Mouse (Mus musculus) regulatory T cell (primary cell): ENCODE data around the gene Chsy1.
"Not testable (repeated sequence)": the region's sequence is repeated elsewhere in the genome, so short reads cannot be mapped to it uniquely, and the experiment has no call there.

Experiments used
- in situ Hi-C: fragments of 300-600 bp; cut with MboI, MseI; formaldehyde crosslinking; loops from one replicate; pipeline ENCODE4 v1.15.1; 2025; ENCODE audit warnings: high pct_unique_total_duplicates

Chsy1 gene

DNA sequence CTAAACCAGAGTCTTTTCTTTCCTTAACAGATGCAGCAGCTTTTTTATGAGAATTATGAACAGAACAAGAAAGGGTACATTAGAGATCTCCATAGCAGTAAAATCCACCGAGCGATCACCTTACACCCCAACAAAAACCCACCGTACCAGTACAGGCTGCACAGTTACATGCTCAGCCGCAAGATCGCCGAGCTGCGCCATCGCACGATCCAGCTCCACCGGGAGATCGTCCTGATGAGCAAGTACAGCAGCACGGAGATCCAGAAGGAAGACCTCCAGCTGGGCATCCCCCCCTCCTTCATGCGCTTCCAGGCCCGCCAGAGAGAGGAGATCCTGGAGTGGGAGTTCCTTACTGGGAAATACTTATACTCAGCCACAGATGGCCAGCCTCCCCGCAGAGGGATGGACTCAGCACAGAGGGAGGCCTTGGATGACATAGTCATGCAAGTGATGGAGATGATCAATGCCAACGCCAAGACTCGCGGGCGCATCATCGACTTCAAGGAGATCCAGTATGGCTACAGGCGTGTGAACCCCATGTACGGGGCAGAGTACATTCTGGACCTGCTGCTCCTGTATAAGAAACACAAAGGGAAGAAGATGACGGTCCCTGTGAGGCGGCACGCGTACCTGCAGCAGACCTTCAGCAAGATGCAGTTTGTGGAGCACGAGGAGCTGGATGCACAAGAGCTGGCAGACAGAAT lies 61.6 kb downstream of the Chsy1 start:
- in situ Hi-C loops = loop anchor here (5.0 kb wide), 2 partner anchors 39 to 76 kb away; no protein-coding TSS in a partner anchor

- in situ Hi-C loops = no loop called here
Measured at GRCm38 (mm10) chr7:66175738-66176137, 66.4 kb downstream of the Chsy1 start.

DNA sequence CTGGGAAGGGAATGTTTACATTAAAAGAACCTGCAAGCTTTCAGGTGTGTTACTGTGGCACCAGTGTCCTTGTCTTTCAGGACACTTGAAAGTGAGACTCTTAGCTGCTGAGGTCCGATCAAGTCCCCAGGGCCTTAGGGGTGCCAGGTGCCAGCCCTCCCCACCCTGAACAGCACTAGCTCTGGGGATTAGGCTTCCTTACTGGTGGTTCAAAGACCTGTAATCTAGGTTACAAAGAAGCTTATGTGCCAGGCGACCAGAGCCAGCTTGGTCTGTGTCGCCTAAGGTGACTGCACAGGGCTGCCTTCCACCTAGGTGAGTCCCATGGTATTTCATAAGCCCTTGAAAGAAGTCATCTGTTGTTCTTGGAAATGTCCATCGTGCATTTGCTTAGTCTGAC lies 66.9 kb downstream of the Chsy1 start:
- in situ Hi-C loops = no loop called here

- in situ Hi-C loops = no loop called here
Measured at GRCm38 (mm10) chr7:66176929-66177328, 67.6 kb downstream of the Chsy1 start.

GRCm38 (mm10) chr7:66178101-66178500 lies 68.8 kb downstream of the Chsy1 start:
- in situ Hi-C loops = no loop called here

DNA sequence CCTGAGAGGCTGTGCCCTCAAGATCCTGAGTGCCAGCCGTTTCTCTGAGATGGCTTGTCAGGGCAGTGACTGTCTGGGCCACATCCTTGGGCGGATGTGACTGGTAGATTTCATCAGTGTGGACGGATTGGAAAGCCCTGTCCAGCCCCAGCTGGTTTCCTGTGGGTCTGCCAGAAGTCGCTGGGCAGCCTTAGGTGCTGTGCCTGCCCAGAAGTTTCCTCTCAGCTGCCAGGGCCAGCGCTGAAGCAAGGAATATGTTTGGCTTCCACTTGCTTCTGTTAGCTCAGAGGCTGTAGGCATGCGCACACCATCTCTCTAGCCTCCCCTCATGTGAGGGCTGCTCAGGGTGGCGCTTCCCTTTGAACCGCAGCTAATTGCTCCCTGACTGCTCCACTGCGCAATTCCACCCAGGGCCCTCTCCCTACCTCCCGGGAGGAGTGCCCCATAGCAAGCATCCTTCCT lies 69.8 kb downstream of the Chsy1 start:
- in situ Hi-C loops = no loop called here

- in situ Hi-C loops = no loop called here
Measured at GRCm38 (mm10) chr7:66179711-66180110, 70.4 kb downstream of the Chsy1 start.

GRCm38 (mm10) chr7:66180260-66180659 lies 70.9 kb downstream of the Chsy1 start:
- in situ Hi-C loops = no loop called here

- in situ Hi-C loops = no loop called here
Measured at GRCm38 (mm10) chr7:66180711-66181365, 71.5 kb downstream of the Chsy1 start.

DNA sequence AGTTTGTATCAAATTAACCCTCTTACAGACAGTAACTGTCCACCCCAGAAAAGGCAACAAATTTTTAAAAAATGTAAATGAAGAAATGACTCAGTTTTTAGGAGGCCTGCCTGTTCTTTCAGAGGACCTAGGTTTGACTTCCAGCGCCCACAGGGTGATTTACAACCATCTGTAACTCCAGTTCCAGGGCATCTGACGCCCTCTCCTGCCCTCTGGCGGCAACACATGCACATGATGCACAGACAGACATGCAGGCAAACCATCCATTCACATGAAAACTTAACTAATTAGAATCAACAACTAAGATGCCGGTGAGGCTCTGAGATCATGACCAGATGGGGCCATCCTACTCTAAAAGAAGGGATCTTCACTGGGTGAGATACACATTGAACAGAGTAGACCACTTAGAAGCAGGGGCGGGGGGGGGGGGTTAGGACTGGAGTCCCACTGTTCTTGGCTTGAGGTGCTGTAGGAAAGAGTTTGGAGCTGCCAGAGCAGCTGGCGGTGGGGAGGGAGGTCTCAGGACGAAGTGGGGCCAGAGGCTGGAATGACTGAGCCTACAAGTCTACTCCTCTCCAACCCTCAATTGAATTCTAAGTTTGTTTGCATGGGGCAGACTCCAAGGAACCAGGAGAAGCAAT lies 72.9 kb downstream of the Chsy1 start:
- in situ Hi-C loops = no loop called here

- in situ Hi-C loops = no loop called here
Measured at GRCm38 (mm10) chr7:66183404-66183803, 74.1 kb downstream of the Chsy1 start.

DNA sequence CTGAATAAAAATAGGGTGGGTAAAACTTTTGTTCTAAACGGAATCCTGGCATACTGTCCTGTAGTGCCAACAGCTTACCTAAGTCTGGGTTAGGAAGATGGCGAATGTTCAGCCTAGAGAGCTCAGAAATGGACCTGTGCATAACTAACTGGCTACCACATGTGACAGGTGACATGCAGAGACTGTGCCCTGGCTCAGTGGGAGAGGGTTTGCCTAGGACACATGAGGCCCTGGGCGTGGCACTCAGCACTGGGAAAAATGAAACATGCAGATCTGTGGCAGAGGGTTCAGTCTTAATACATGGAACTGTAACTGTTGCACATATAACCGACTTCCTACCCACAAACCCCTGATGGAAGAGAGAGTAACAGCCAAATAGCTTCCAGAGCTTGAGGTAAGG lies 74.7 kb downstream of the Chsy1 start:
- in situ Hi-C loops = no loop called here

GRCm38 (mm10) chr7:66185370-66185769 lies 76.1 kb downstream of the Chsy1 start:
- in situ Hi-C loops = loop anchor here (5.0 kb wide), 1 partner anchor 78 kb away; the partner anchor contains the start of gene Chsy1

- in situ Hi-C loops = loop anchor here (5.0 kb wide), 1 partner anchor 80 kb away; the partner anchor contains the start of gene Chsy1
Measured at GRCm38 (mm10) chr7:66187581-66188231, 78.4 kb downstream of the Chsy1 start.

- in situ Hi-C loops = not testable (repeated sequence)
Measured at GRCm38 (mm10) chr7:66190385-66190784, 81.1 kb downstream of the Chsy1 start.

- in situ Hi-C loops = no loop called here
Measured at GRCm38 (mm10) chr7:66194511-66194910, 85.2 kb downstream of the Chsy1 start.

- in situ Hi-C loops = no loop called here
Measured at GRCm38 (mm10) chr7:66195881-66196280, 86.6 kb downstream of the Chsy1 start.

DNA sequence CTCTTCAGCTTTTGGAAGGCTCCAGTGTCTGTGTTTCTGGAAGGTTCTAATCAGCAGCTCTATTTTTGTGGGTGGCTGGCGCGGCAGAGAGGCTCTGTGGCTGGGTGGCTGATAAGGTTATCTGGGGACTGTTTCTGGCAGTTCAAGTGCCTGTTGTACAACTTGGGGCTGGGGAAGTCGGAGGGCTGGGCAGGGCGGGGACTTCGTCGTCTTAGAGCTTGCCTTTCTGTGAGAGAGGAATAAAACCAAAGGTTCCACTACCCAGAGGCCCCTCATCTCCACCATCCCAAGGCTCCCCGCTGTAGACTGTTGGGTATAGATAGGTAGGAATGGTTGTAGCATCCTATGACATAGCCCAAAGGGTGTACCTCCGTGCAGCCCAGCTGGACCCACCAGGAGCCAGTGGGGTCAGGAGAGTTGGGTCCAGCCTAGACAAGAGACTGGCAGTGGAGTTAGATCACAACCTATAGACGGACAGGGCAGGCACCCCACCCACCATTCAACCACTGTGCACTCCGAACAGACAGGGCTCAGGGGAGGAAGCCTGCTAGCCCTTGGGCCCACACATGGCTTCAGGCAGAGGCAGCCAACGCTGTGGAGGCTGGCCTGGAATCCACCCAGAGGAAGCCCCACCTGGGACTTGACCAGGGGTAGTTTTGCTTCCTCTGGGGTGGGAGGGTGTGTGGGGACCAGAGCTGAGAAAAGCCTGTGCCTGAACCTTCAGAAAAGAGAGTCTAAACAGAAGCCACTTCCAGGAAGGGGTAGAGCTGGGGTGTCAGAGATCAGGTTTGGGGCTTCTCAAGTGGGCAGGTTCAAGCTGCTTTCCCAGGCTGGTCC lies 87.5 kb downstream of the Chsy1 start:
- in situ Hi-C loops = no loop called here

DNA sequence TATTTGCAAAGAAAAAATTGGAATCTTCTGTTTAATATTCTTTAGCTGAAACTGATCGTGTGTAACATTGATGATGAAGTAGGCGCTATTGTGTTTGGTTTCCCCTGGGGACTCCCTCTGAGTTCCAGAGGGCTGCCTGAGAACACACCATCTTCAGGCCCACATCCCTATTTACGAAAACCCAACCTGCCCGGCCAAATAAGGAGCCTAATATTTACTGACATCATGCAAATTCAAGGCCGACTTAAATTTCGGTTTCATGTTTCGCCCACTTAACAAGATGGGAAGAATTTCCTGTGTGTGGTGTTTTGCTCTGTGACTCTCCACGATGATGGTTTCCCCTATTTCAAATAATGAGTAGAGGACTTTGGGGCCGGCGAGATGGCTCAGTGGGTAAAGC lies 89.1 kb downstream of the Chsy1 start:
- in situ Hi-C loops = no loop called here

DNA sequence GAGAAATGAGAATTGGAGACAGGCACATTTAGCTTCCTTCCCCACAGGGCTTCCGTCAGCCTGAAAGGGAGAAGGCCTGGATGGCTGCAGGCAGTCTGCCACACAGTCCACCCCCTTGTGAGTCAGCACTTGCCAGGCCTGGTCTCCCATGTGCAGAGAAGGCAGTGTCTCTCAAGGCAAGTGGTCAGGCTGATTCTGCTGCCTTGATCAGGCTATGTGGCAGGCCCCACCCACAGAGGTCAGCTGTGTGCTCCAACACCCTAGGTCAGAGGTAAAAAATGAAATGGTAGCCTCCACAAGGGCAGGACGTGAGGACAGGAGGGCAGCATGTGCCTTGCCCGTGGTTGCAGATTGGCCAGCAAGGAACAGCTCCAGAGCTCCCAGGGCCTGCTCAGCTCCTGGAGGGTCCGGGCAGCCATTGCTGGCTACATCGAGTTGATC lies 90.1 kb downstream of the Chsy1 start:
- in situ Hi-C loops = no loop called here

DNA sequence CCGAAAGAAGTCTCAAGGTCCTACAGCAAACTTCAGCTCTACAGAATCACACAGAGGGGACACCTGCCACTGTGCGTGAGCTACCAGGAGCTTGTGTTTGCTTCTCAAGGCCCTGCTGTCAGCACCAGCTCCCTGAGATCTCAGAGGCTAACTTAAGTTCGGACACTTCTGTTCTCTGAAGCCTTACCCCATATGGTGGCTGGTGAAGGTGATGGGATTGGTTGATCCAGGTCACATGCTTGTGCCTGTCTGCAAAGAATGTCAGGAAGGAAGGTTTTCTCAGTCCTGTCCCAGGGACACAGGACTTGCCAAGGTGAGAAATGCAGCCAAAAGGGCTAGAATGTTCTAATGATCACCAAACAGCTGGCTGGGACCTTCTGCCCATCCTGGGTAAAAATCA lies 91.1 kb downstream of the Chsy1 start:
- in situ Hi-C loops = no loop called here
